Mouse (Mus musculus) layer of hippocampus, adult 6 months (tissue): ENCODE data around the gene Ttyh1. TPM values are rescaled to one million over a fixed set of nuclear protein-coding genes. Genes with fewer than 3 reads are reported as not detected.

Experiments
- long read RNA-seq, 2 experiments: library from polyadenylated mRNA; unstranded; transcript quantifications; one replicate each; pipeline ENCODE4 v2.0.0; 2019 to 2020
- polyA plus RNA-seq: library from polyadenylated mRNA; unstranded; fragments of <200 nt; fragmentation: Nextera tagmentation; gene quantifications from 2 replicates; pipeline ENCODE4 v1.2.3, GENCODE M21; 2021

Gene Ttyh1
- polyA plus RNA-seq = 323 and 455 TPM in 2 replicates
- long read RNA-seq, experiment 1, full-length matches to known transcripts = 826 of 1,096 reads
- long read RNA-seq, experiment 1, partial matches to known transcripts = 162 of 1,096 reads
- long read RNA-seq, experiment 1, other reads (novel, unspliced or antisense) = 108 of 1,096 reads
- long read RNA-seq, experiment 2, full-length matches to known transcripts = 1,746 of 2,024 reads
- long read RNA-seq, experiment 2, partial matches to known transcripts = 99 of 2,024 reads
- long read RNA-seq, experiment 2, other reads (novel, unspliced or antisense) = 179 of 2,024 reads

GRCm38 (mm10) chr7:4119344-4119902 lies at the start of gene Ttyh1:
Gene Ttyh1 (plus strand): TSS chr7:4119408.

GRCm38 (mm10) chr7:4136771-4137531 lies 17.7 kb downstream of the Ttyh1 start, which contains the start of gene Leng8:
Gene Leng8 (plus strand): TSS chr7:4137039.

GRCm38 (mm10) chr7:4150059-4150541 lies 30.9 kb downstream of the Ttyh1 start, which contains the start of gene Leng9:
Gene Leng9 (minus strand): TSS chr7:4150374.

GRCm38 (mm10) chr7:4164090-4164910 lies 45.1 kb downstream of the Ttyh1 start, which contains the start of gene Cdc42ep5:
Gene Cdc42ep5 (minus strand): TSS chr7:4164860.

Other genes with a start within 250 kb of the Ttyh1 start
- not detected in 2 replicates for gene Gm14548, start 221.3 kb upstream of the Ttyh1 start, polyA plus RNA-seq
- gene Lilra6, start 203.9 kb upstream of the Ttyh1 start, polyA plus RNA-seq = 0.08 TPM in 1 of 2 replicates, not detected in the other
- 8.3 and 8.8 TPM in 2 replicates for gene Lair1, start 56.2 kb upstream of the Ttyh1 start, polyA plus RNA-seq
- gene Leng8, start 17.6 kb downstream of the Ttyh1 start, polyA plus RNA-seq = 5.8 and 6.8 TPM in 2 replicates
- gene Leng9, start 31.0 kb downstream of the Ttyh1 start, polyA plus RNA-seq = 5.2 and 5.8 TPM in 2 replicates
- gene Cdc42ep5, start 45.5 kb downstream of the Ttyh1 start, polyA plus RNA-seq = 2.6 and 3.2 TPM in 2 replicates
- gene Lilra5, start 118.3 kb downstream of the Ttyh1 start, polyA plus RNA-seq = 0.29 and 0.35 TPM in 2 replicates
- not detected in 2 replicates for gene Ncr1, start 218.3 kb downstream of the Ttyh1 start, polyA plus RNA-seq